Mouse (Mus musculus) natural killer cell, adult 2 months (primary cell): Measurements from ENCODE around the gene Atad2b.
"Not testable (repeated sequence)": the region's sequence is repeated elsewhere in the genome, so short reads cannot be mapped to it uniquely, and the experiment has no call there.

Experiments used
- DNase-seq, 2 experiments: peaks; one replicate each; pipeline ENCODE4 v3.0.0; 2022; ENCODE audit warnings: low spot score in 2 of 2

Atad2b gene

GRCm38 (mm10) chr12:4910496-4910895 lies 6.7 kb upstream of the Atad2b start:
- DNase-seq: not testable (repeated sequence)

- no peak for DNase-seq
These were observed 5.4 kb upstream of the Atad2b start for GRCm38 (mm10) chr12:4911716-4912115.

- no peak for DNase-seq
These were observed 2.7 kb upstream of the Atad2b start for GRCm38 (mm10) chr12:4914441-4914840.

GRCm38 (mm10) chr12:4914944-4915343 lies 2.2 kb upstream of the Atad2b start:
- no peak for DNase-seq

- DNase-seq: peak; percentile 54 to 72
These were observed 845 bp downstream of the Atad2b start for GRCm38 (mm10) chr12:4917805-4918591.

GRCm38 (mm10) chr12:4928197-4928596 lies 11.0 kb downstream of the Atad2b start:
- no peak for DNase-seq

- no peak for DNase-seq
These were observed 13.8 kb downstream of the Atad2b start for GRCm38 (mm10) chr12:4930820-4931548.

GRCm38 (mm10) chr12:4952272-4952671 lies 35.1 kb downstream of the Atad2b start:
- DNase-seq: no peak

GRCm38 (mm10) chr12:4953156-4953555 lies 36.0 kb downstream of the Atad2b start:
- DNase-seq: no peak

GRCm38 (mm10) chr12:4972939-4973338 lies 55.8 kb downstream of the Atad2b start:
- DNase-seq: peak; percentile 52 to 71

GRCm38 (mm10) chr12:4978324-4978723 lies 61.2 kb downstream of the Atad2b start:
- no peak for DNase-seq

GRCm38 (mm10) chr12:4996981-4997380 lies 79.8 kb downstream of the Atad2b start:
- DNase-seq: no peak

GRCm38 (mm10) chr12:5005338-5005737 lies 88.2 kb downstream of the Atad2b start:
- DNase-seq: no peak

GRCm38 (mm10) chr12:5005776-5006175 lies 88.6 kb downstream of the Atad2b start:
- DNase-seq: not testable (repeated sequence)

- not testable (repeated sequence) for DNase-seq
These were observed 91.5 kb downstream of the Atad2b start for GRCm38 (mm10) chr12:5008638-5009037.

GRCm38 (mm10) chr12:5025226-5025861 lies 108.2 kb downstream of the Atad2b start:
- DNase-seq: no peak

- no peak for DNase-seq
These were observed 111.9 kb downstream of the Atad2b start for GRCm38 (mm10) chr12:5029035-5029434.

GRCm38 (mm10) chr12:5038008-5038407 lies 120.9 kb downstream of the Atad2b start:
- no peak for DNase-seq

- DNase-seq: no peak
These were observed 127.0 kb downstream of the Atad2b start for GRCm38 (mm10) chr12:5044141-5044540.

- no peak for DNase-seq
These were observed 131.0 kb downstream of the Atad2b start for GRCm38 (mm10) chr12:5048104-5048503.

- DNase-seq: no peak
These were observed 150.4 kb downstream of the Atad2b start for GRCm38 (mm10) chr12:5067590-5067989.

GRCm38 (mm10) chr12:5070131-5070530 lies 153.0 kb downstream of the Atad2b start:
- DNase-seq: no peak

GRCm38 (mm10) chr12:5073191-5073590 lies 156.0 kb downstream of the Atad2b start:
- no peak for DNase-seq
